In genomic region chr2:21940797-21941487, GRCm38 (mm10) we compare ENCODE assay signal across 8 mouse cellular contexts.
A peak's percentile ranks its signal among the peaks of the same experiment; 100 is the strongest.
DNase-seq lines count a peak whose midpoint lies in the region; ATAC-seq and TF ChIP-seq lines count a peak whose summit lies in the region.

No protein-coding gene starts in this region.

- no peak overlapping the region for H3K4me2 ChIP-seq in kidney, embryonic 15.5 days
- H3K4me2 ChIP-seq in hindbrain, embryonic 15.5 days, result no peak overlapping the region

- no peak overlapping the region for H3K27ac ChIP-seq in kidney, embryonic 15.5 days
- no peak overlapping the region for H3K27ac ChIP-seq in hindbrain, embryonic 15.5 days (replicated peaks)

- no peaks in the 10 kb centered on the region for H3K36me3 ChIP-seq in kidney, embryonic 15.5 days
- no peaks in the 10 kb centered on the region for H3K36me3 ChIP-seq in E14TG2a.4 (ENCODE audit: insufficient read depth, low read length)
- no peaks in the 10 kb centered on the region for H3K36me3 ChIP-seq in hindbrain, embryonic 15.5 days

- no peaks in the 10 kb centered on the region for H3K4me1 ChIP-seq in kidney, embryonic 15.5 days
- no peaks in the 10 kb centered on the region for H3K4me1 ChIP-seq in E14TG2a.4 (replicated peaks; ENCODE audit: low read depth, low read length)
- H3K4me1 ChIP-seq in hindbrain, embryonic 15.5 days (replicated peaks), result no peaks in the 10 kb centered on the region

- no peak overlapping the region for H3K9ac ChIP-seq in kidney, embryonic 15.5 days
- H3K9ac ChIP-seq in hindbrain, embryonic 15.5 days, result no peak overlapping the region

- ATAC-seq in kidney, embryonic 15.5 days (replicated peaks; ENCODE audit: low FRiP score), result no peak
- peak; percentile 72; the same call in 1 of the 2 replicates for ATAC-seq in hindbrain, embryonic 15.5 days (ENCODE audit: low FRiP score, low read depth)
- ATAC-seq in megakaryocyte progenitor cell, adult 5-6 weeks (replicated peaks; ENCODE audit: poor library complexity), result peak; percentile 87

- whole genome bisulfite sequencing in kidney, embryonic 15.5 days, result 46% methylated on average over 4 of the region's 4 CpGs
- WGBS in hindbrain, embryonic 15.5 days, result 48% methylated on average over 4 of the region's 4 CpGs

- peak; percentile 48 for DNase-seq in kidney, adult 9 months
- DNase-seq in brain, adult 2 months (ENCODE audit: low read depth, low spot score), result peak; percentile 77
- DNase-seq in testis, postnatal 14 days (ENCODE audit: low spot score), result no peak
- DNase-seq in urinary bladder, postnatal 14 days (ENCODE audit: low spot score), result no peak

- TF ChIP-seq CTCF in E14TG2a.4 (conservative IDR thresholded peaks at IDR 0.05; ENCODE audit: low read length), result peak; percentile 73

- H3K4me3 ChIP-seq in kidney, embryonic 15.5 days (replicated peaks), result no peak overlapping the region
- no peak overlapping the region for H3K4me3 ChIP-seq in E14TG2a.4 (replicated peaks; ENCODE audit: low read length)
- H3K4me3 ChIP-seq in hindbrain, embryonic 15.5 days, result no peak overlapping the region

- no peaks in the 10 kb centered on the region for H3K27me3 ChIP-seq in kidney, embryonic 15.5 days
- no peaks in the 10 kb centered on the region for H3K27me3 ChIP-seq in E14TG2a.4 (ENCODE audit: insufficient read depth, low read length)
- H3K27me3 ChIP-seq in hindbrain, embryonic 15.5 days, result no peaks in the 10 kb centered on the region

- no peaks in the 10 kb centered on the region for H3K9me3 ChIP-seq in kidney, embryonic 15.5 days (replicated peaks)
- peaks cover 5% of the 10 kb centered on the region for H3K9me3 ChIP-seq in E14TG2a.4 (ENCODE audit: low read length)
- no peaks in the 10 kb centered on the region for H3K9me3 ChIP-seq in hindbrain, embryonic 15.5 days

Comparison
In these comparisons a context has a peak if more than half of its experiments do, and no peak if none do; other contexts are left out.
1. DNase-seq: peak in kidney, adult 9 months (single experiment) and brain, adult 2 months (single experiment); none in testis, postnatal 14 days (single experiment) and urinary bladder, postnatal 14 days (single experiment).